Mouse (Mus musculus): Measurements from ENCODE around the gene Ptprn2.

The Ptprn2 gene

DNA sequence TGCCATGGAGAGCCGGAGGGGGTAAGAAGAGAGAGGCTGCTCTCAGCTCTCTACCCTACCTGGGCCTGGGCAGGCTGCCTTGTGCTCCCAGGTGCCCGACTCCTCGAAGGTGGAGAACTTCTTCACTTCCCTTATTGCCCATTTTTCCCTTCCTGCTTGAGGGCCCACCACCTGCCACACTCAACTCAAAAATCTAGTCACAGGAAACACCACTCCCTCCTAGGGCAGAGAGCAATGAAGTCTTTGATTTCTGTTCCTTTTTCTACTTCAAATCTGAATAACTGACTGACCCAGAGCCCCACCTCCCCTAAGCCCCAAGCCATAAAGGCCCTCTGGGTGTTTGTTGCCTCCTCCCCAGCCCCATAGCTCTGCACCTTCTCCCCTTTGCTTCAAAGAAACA lies 832.7 kb downstream of the Ptprn2 start:
- no peak for DNase-seq (ENCODE audit: low spot score in 2 of 2)

DNA sequence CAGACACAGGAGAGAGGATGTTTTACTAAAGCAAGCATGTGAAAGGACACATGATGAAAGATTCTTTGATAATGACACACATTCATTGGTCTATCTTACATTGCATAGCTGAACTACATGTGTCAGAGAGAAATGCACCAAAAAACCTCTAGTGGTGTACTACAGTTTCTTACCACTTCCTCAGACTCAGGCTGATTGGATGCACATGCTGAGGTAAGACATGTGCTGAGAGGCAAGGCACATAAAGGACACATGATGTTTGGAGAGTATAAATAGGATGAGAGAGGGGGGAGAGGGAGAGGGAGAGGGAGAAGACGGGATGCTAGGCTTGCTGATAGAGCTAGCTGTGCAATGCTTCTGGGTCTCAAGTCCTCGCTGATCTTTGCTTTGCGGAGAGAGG lies 837.5 kb downstream of the Ptprn2 start:
- no peak for DNase-seq (ENCODE audit: low spot score in 2 of 2)
